Mouse (Mus musculus) embryonic fibroblast, embryonic 13.5 days (primary cell): ENCODE measurements around the gene Sptan1. TPM values are rescaled to one million over a fixed set of nuclear protein-coding genes. Genes with fewer than 3 reads are reported as not detected.

ENCODE experiments used
- H3K27ac ChIP-seq: 2 replicates; pipeline ENCODE4 v1.5.1; 2012; ENCODE audit warnings: low read length, control low read depth, inconsistent platforms; ENCODE audit not compliant: insufficient read depth
- H3K4me1 ChIP-seq: 2 replicates; pipeline ENCODE4 v1.6.1; 2011; ENCODE audit warnings: low read length; ENCODE audit not compliant: control insufficient read depth, insufficient read depth
- H3K4me3 ChIP-seq: 2 replicates; pipeline ENCODE4 v1.5.1; 2011; ENCODE audit warnings: mild to moderate bottlenecking, control low read depth, low read length; ENCODE audit not compliant: insufficient read depth
- CTCF ChIP-seq: IDR thresholded peaks from 2 replicates; pipeline ENCODE4 v1.5.1; 2011; ENCODE audit warnings: mild to moderate bottlenecking, control low read depth, low read length, moderate library complexity, borderline replicate concordance; ENCODE audit not compliant: insufficient read depth
- POLR2A ChIP-seq: IDR thresholded peaks from 2 replicates; pipeline ENCODE4 v1.6.1; 2011; ENCODE audit warnings: low read depth, mild to moderate bottlenecking, control low read depth, low read length, moderate library complexity
- polyA plus RNA-seq: library from polyadenylated mRNA; stranded (reverse); fragments of >200 nt; gene quantifications from 2 replicates; pipeline ENCODE4 v1.2.4, GENCODE M21; 2011; ENCODE audit warnings: low read depth; ENCODE audit not compliant: missing spikeins, insufficient read length

The Sptan1 gene
- polyA plus RNA-seq, 1 experiment, result 222 TPM

DNA sequence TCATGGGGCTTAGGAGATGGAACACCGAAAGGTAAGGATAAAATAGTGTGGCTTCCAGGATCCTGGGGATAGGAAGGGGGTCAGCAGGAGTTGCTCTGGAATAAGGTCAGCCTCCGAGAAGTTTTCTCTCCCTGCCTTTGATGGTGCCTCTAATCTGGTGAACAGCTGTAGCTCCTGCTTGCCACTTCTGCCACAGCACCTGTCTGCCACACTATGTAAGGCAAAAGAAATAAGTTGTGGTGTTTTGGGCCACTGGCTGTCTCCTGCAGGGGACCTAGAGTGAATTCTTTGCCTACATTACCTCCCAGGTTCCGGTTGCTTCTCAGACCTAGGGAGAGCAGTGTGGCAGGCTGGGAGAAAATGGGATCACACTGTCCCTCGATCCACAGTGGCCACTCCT lies 113.4 kb downstream of the Sptan1 start:
- Histone ChIP-seq H3K4me1 (0 out of 2 replicates have a peak, but pooled peaks cover 5% of the 10 kb centered on the region), H3K27ac (peak overlapping the region; percentile 72), H3K4me3 (0 out of 2 replicates have a peak overlapping the region, but pooled peaks have one; percentile 9)
- no peak for TF ChIP-seq POLR2A
- no peak for TF ChIP-seq CTCF

- 0 out of 2 replicates have a peak, but pooled peaks cover 5% of the 10 kb centered on the region for H3K4me1 ChIP-seq
- H3K4me3 ChIP-seq, result no peak overlapping the region
- no peak for TF ChIP-seq POLR2A
- TF ChIP-seq CTCF, result no peak
These were observed 114.9 kb downstream of the Sptan1 start for GRCm38 (mm10) chr2:30080181-30080800.

More at GRCm38 (mm10) chr2:30080181-30080800, 114.9 kb downstream of the Sptan1 start:
- H3K27ac ChIP-seq, result no peak overlapping the region

Other genes starting within 250 kb of the Sptan1 start
- gene Gm13420, start 213.9 kb upstream of the Sptan1 start, polyA plus RNA-seq, result not detected in 2 replicates
- gene Gm13547, start 206.2 kb upstream of the Sptan1 start, polyA plus RNA-seq, result not detected in 2 replicates
- 9.3 and 12.6 TPM in 2 replicates for gene Coq4, start 178.1 kb upstream of the Sptan1 start, polyA plus RNA-seq
- 22.5 and 33.3 TPM in 2 replicates for gene Trub2, start 177.1 kb upstream of the Sptan1 start, polyA plus RNA-seq
- gene Slc27a4, start 162.9 kb upstream of the Sptan1 start, polyA plus RNA-seq, result 18.5 and 22.1 TPM in 2 replicates
- gene Urm1, start 145.5 kb upstream of the Sptan1 start, polyA plus RNA-seq, result 42.0 and 44.5 TPM in 2 replicates
- gene Cercam, start 96.4 kb upstream of the Sptan1 start, polyA plus RNA-seq, result 52.3 and 58.2 TPM in 2 replicates
- 69.8 and 83.2 TPM in 2 replicates for gene Odf2, start 76.3 kb upstream of the Sptan1 start, polyA plus RNA-seq
- gene Gle1, start 30.1 kb upstream of the Sptan1 start, polyA plus RNA-seq, result 33.0 and 42.4 TPM in 2 replicates
- gene Wdr34, start 83.3 kb downstream of the Sptan1 start, polyA plus RNA-seq, result 9.2 and 10.8 TPM in 2 replicates
- gene Set, start 91.8 kb downstream of the Sptan1 start, polyA plus RNA-seq, result 457 and 582 TPM in 2 replicates
- gene Pkn3, start 112.1 kb downstream of the Sptan1 start, polyA plus RNA-seq, result 6.5 and 8.2 TPM in 2 replicates
- 26.8 and 30.5 TPM in 2 replicates for gene Zdhhc12, start 128.1 kb downstream of the Sptan1 start, polyA plus RNA-seq
- 15.2 and 21.4 TPM in 2 replicates for gene Zer1, start 159.0 kb downstream of the Sptan1 start, polyA plus RNA-seq
- gene Tbc1d13, start 168.2 kb downstream of the Sptan1 start, polyA plus RNA-seq, result 39.8 and 41.0 TPM in 2 replicates
- gene Endog, start 205.9 kb downstream of the Sptan1 start, polyA plus RNA-seq, result 4.7 and 6.2 TPM in 2 replicates
- 20.7 and 22.8 TPM in 2 replicates for gene Spout1, start 212.9 kb downstream of the Sptan1 start, polyA plus RNA-seq
- gene Kyat1, start 240.3 kb downstream of the Sptan1 start, polyA plus RNA-seq, result 4.7 and 5.2 TPM in 2 replicates